8 mouse cellular contexts compared by ENCODE assay signal in the genomic region with DNA sequence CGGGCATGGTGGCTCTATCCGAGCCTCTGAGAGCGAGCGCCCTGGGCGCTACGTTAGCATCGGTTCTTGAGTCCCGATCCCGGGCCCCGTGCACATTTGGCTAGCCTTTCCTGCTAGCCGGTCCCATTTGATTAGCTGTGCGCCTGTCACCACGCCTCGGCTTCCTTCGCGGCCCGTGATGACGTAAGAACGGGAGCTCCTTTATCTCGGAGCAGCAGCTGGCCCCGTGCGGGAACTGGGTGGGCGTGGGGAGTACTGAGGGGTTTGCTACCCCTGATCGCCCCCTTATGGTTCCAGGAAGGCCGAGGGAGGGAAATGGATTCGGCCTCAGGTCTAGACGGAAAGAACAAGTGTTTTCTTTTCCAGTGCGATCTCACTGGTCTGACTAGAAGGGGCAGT. TPM values are rescaled to one million over a fixed set of nuclear protein-coding genes. Genes with fewer than 3 reads are reported as not detected.
A peak's percentile ranks its signal among the peaks of the same experiment; 100 is the strongest.
DNase-seq lines count a peak whose midpoint lies in the region; ATAC-seq and TF ChIP-seq lines count a peak whose summit lies in the region.

No protein-coding gene starts in this region.

- peak overlapping the region; percentile 100 for H3K27ac ChIP-seq in heart, embryonic 11.5 days (ENCODE audit: low read depth, low read length)
- H3K27ac ChIP-seq in kidney, embryonic 15.5 days: peak overlapping the region; percentile 100
- H3K27ac ChIP-seq in limb, embryonic 15.5 days: peak overlapping the region; percentile 99
- H3K27ac ChIP-seq in midbrain, postnatal 0 days (ENCODE audit: low read depth, low read length): peak overlapping the region; percentile 97

- peak overlapping the region; percentile 95 for H3K9ac ChIP-seq in heart, embryonic 11.5 days (ENCODE audit: low read depth, low read length)
- H3K9ac ChIP-seq in kidney, embryonic 15.5 days: peak overlapping the region; percentile 68
- H3K9ac ChIP-seq in limb, embryonic 15.5 days: peak overlapping the region; percentile 61
- H3K9ac ChIP-seq in midbrain, postnatal 0 days (replicated peaks; ENCODE audit: low read length, poor library complexity, severe bottlenecking): peak overlapping the region; percentile 74

- peak overlapping the region; percentile 86 for H3K4me3 ChIP-seq in heart, embryonic 11.5 days (ENCODE audit: low read depth, low read length)
- peak overlapping the region; percentile 89 for H3K4me3 ChIP-seq in kidney, embryonic 15.5 days (replicated peaks)
- peak overlapping the region; percentile 60 for H3K4me3 ChIP-seq in limb, embryonic 15.5 days
- H3K4me3 ChIP-seq in midbrain, postnatal 0 days (ENCODE audit: low read depth, low read length): peak overlapping the region; percentile 87

- no peaks in the 10 kb centered on the region for H3K9me3 ChIP-seq in heart, embryonic 11.5 days (replicated peaks; ENCODE audit: control insufficient read depth, low read length)
- H3K9me3 ChIP-seq in kidney, embryonic 15.5 days (replicated peaks): no peaks in the 10 kb centered on the region
- H3K9me3 ChIP-seq in limb, embryonic 15.5 days: no peaks in the 10 kb centered on the region
- no peaks in the 10 kb centered on the region for H3K9me3 ChIP-seq in midbrain, postnatal 0 days (ENCODE audit: low read length)

- peak; percentile 71 for ATAC-seq in erythroblast, adult 5-6 weeks (replicated peaks; ENCODE audit: low FRiP score, poor library complexity, severe bottlenecking)
- peak; percentile 89 for ATAC-seq in heart, embryonic 11.5 days (replicated peaks; ENCODE audit: insufficient number of reproducible peaks, low FRiP score, low TSS enrichment)
- ATAC-seq in kidney, embryonic 15.5 days (replicated peaks; ENCODE audit: low FRiP score): peak; percentile 84
- ATAC-seq in limb, embryonic 15.5 days (ENCODE audit: insufficient number of reproducible peaks, low FRiP score, low TSS enrichment, low read depth): peak; percentile 71
- ATAC-seq in midbrain, postnatal 0 days (ENCODE audit: low FRiP score): peak; percentile 87

- TF ChIP-seq POLR2A in brain, embryonic 14.5 days (IDR thresholded peaks at IDR 0.05; ENCODE audit: borderline replicate concordance, extremely low read depth, insufficient read depth, insufficient read length, poor library complexity, severe bottlenecking): no peak; the same call in 1 of the 2 replicates

- no peaks in the 10 kb centered on the region for H3K36me3 ChIP-seq in heart, embryonic 11.5 days (ENCODE audit: control insufficient read depth, insufficient read depth, low read length)
- peaks cover 33% of the 10 kb centered on the region for H3K36me3 ChIP-seq in kidney, embryonic 15.5 days
- peaks cover 33% of the 10 kb centered on the region for H3K36me3 ChIP-seq in limb, embryonic 15.5 days
- peaks cover 19% of the 10 kb centered on the region for H3K36me3 ChIP-seq in midbrain, postnatal 0 days (ENCODE audit: insufficient read depth, low read length)

- WGBS in heart, embryonic 11.5 days (ENCODE audit: insufficient replicate concordance): under 1% methylated on average over 28 of the region's 28 CpGs
- under 1% methylated on average over 28 of the region's 28 CpGs for WGBS in kidney, embryonic 15.5 days
- under 1% methylated on average over 28 of the region's 28 CpGs for WGBS in limb, embryonic 15.5 days
- 0% methylated on average over 28 of the region's 28 CpGs for WGBS in midbrain, postnatal 0 days

- peaks cover 39% of the 10 kb centered on the region for H3K4me1 ChIP-seq in heart, embryonic 11.5 days (ENCODE audit: control insufficient read depth, insufficient read depth, low read length)
- peaks cover 48% of the 10 kb centered on the region for H3K4me1 ChIP-seq in kidney, embryonic 15.5 days
- H3K4me1 ChIP-seq in limb, embryonic 15.5 days: peaks cover 44% of the 10 kb centered on the region
- H3K4me1 ChIP-seq in midbrain, postnatal 0 days (ENCODE audit: insufficient read depth, low read length): peaks cover 3% of the 10 kb centered on the region; the same call in 1 of the 2 replicates

- H3K27me3 ChIP-seq in heart, embryonic 11.5 days (ENCODE audit: control insufficient read depth, insufficient read depth, low read length): no peaks in the 10 kb centered on the region
- H3K27me3 ChIP-seq in kidney, embryonic 15.5 days: no peaks in the 10 kb centered on the region
- no peaks in the 10 kb centered on the region for H3K27me3 ChIP-seq in limb, embryonic 15.5 days
- H3K27me3 ChIP-seq in midbrain, postnatal 0 days (ENCODE audit: insufficient read depth, low read length): no peaks in the 10 kb centered on the region

- peak overlapping the region; percentile 80 for H3K4me2 ChIP-seq in heart, embryonic 11.5 days
- peak overlapping the region; percentile 78 for H3K4me2 ChIP-seq in kidney, embryonic 15.5 days
- peak overlapping the region; percentile 72 for H3K4me2 ChIP-seq in limb, embryonic 15.5 days
- H3K4me2 ChIP-seq in midbrain, postnatal 0 days (ENCODE audit: low read depth, low read length, poor library complexity, severe bottlenecking): peak overlapping the region; percentile 68

- TF ChIP-seq CTCF in brain, embryonic 14.5 days (IDR thresholded peaks at IDR 0.05; ENCODE audit: borderline replicate concordance, extremely low read depth, insufficient read depth, insufficient read length): peak; percentile 30; the same call in 1 of the 2 replicates
- TF ChIP-seq CTCF in midbrain, postnatal 0 days (IDR thresholded peaks at IDR 0.05): peak; percentile 68

- DNase-seq in CD4-positive helper T cell, adult 2 months (ENCODE audit: low read depth, low spot score): peak; percentile 91
- peak; percentile 96 for DNase-seq in brain, embryonic 14.5 days (ENCODE audit: low read depth)
- peak; percentile 93 for DNase-seq in midbrain, postnatal 0 days (ENCODE audit: low spot score)
- peak; percentile 83 to 89 for DNase-seq in spleen, postnatal 14 days (ENCODE audit: low spot score in 2 of 2)

RNA-seq across cellular contexts. Expression of a gene that starts 0.6 kb away (rescaled TPM):
- polyA plus RNA-seq in brain, embryonic 14.5 days (2012; rRNA removed): 130 and 135 TPM in 2 replicates
- total RNA-seq in erythroblast, adult 5-6 weeks (2015; ENCODE audit: low replicate concordance): 667 and 741 TPM in 2 replicates
- total RNA-seq in erythroblast, adult 5-6 weeks (2017; ENCODE audit: low replicate concordance): 673 and 742 TPM in 2 replicates
- polyA plus RNA-seq in heart, embryonic 11.5 days (2014; fragmentation: Nextera tagmentation; extraction: Ambion mirVana): 168 and 171 TPM in 2 replicates
- polyA plus RNA-seq in kidney, embryonic 15.5 days (2015; fragmentation: Nextera tagmentation; extraction: Ambion mirVana): 128 and 134 TPM in 2 replicates
- 111 and 132 TPM in 2 replicates for polyA plus RNA-seq in limb, embryonic 15.5 days (2015; fragmentation: Nextera tagmentation; extraction: Ambion mirVana)
- total RNA-seq in midbrain, postnatal 0 days (2014; rRNA removed): 90.5 and 94.0 TPM in 2 replicates
- 156 and 159 TPM in 2 replicates for polyA plus RNA-seq in midbrain, postnatal 0 days (2015; fragmentation: Nextera tagmentation; extraction: Ambion mirVana)

RNA-seq across cellular contexts. Expression of a gene that starts 11.9 kb away (rescaled TPM):
- polyA plus RNA-seq in brain, embryonic 14.5 days (2012; rRNA removed): 0.55 TPM in 1 of 2 replicates, not detected in the other
- total RNA-seq in erythroblast, adult 5-6 weeks (2015; ENCODE audit: low replicate concordance): not detected in 2 replicates
- total RNA-seq in erythroblast, adult 5-6 weeks (2017; ENCODE audit: low replicate concordance): 254 and 1,206 TPM in 2 replicates
- polyA plus RNA-seq in heart, embryonic 11.5 days (2014; fragmentation: Nextera tagmentation; extraction: Ambion mirVana): not detected in 2 replicates
- not detected in 2 replicates for polyA plus RNA-seq in kidney, embryonic 15.5 days (2015; fragmentation: Nextera tagmentation; extraction: Ambion mirVana)
- not detected in 2 replicates for polyA plus RNA-seq in limb, embryonic 15.5 days (2015; fragmentation: Nextera tagmentation; extraction: Ambion mirVana)
- not detected in 2 replicates for total RNA-seq in midbrain, postnatal 0 days (2014; rRNA removed)
- polyA plus RNA-seq in midbrain, postnatal 0 days (2015; fragmentation: Nextera tagmentation; extraction: Ambion mirVana): not detected in 2 replicates

RNA-seq across cellular contexts. Expression of a gene that starts 23.6 kb away (rescaled TPM):
- 0.13 and 0.18 TPM in 2 replicates for polyA plus RNA-seq in brain, embryonic 14.5 days (2012; rRNA removed)
- total RNA-seq in erythroblast, adult 5-6 weeks (2015; ENCODE audit: low replicate concordance): 0.77 TPM in 1 of 2 replicates, not detected in the other
- total RNA-seq in erythroblast, adult 5-6 weeks (2017; ENCODE audit: low replicate concordance): 0.42 and 4.8 TPM in 2 replicates
- not detected in 2 replicates for polyA plus RNA-seq in heart, embryonic 11.5 days (2014; fragmentation: Nextera tagmentation; extraction: Ambion mirVana)
- not detected in 2 replicates for polyA plus RNA-seq in kidney, embryonic 15.5 days (2015; fragmentation: Nextera tagmentation; extraction: Ambion mirVana)
- not detected in 2 replicates for polyA plus RNA-seq in limb, embryonic 15.5 days (2015; fragmentation: Nextera tagmentation; extraction: Ambion mirVana)
- 0.66 and 1.8 TPM in 2 replicates for total RNA-seq in midbrain, postnatal 0 days (2014; rRNA removed)
- polyA plus RNA-seq in midbrain, postnatal 0 days (2015; fragmentation: Nextera tagmentation; extraction: Ambion mirVana): 0.35 and 0.36 TPM in 2 replicates

RNA-seq across cellular contexts. Expression of a gene that starts 38.6 kb away (rescaled TPM):
- 0.04 TPM in 1 of 2 replicates, not detected in the other for polyA plus RNA-seq in brain, embryonic 14.5 days (2012; rRNA removed)
- total RNA-seq in erythroblast, adult 5-6 weeks (2015; ENCODE audit: low replicate concordance): not detected in 2 replicates
- 0.26 TPM in 1 of 2 replicates, not detected in the other for total RNA-seq in erythroblast, adult 5-6 weeks (2017; ENCODE audit: low replicate concordance)
- not detected in 2 replicates for polyA plus RNA-seq in heart, embryonic 11.5 days (2014; fragmentation: Nextera tagmentation; extraction: Ambion mirVana)
- polyA plus RNA-seq in kidney, embryonic 15.5 days (2015; fragmentation: Nextera tagmentation; extraction: Ambion mirVana): not detected in 2 replicates
- not detected in 2 replicates for polyA plus RNA-seq in limb, embryonic 15.5 days (2015; fragmentation: Nextera tagmentation; extraction: Ambion mirVana)
- 0.14 TPM in 1 of 2 replicates, not detected in the other for total RNA-seq in midbrain, postnatal 0 days (2014; rRNA removed)
- polyA plus RNA-seq in midbrain, postnatal 0 days (2015; fragmentation: Nextera tagmentation; extraction: Ambion mirVana): not detected in 2 replicates

RNA-seq across cellular contexts. Expression of a gene that starts 52.8 kb away (rescaled TPM):
- polyA plus RNA-seq in brain, embryonic 14.5 days (2012; rRNA removed): 33.1 and 40.2 TPM in 2 replicates
- 557 and 663 TPM in 2 replicates for total RNA-seq in erythroblast, adult 5-6 weeks (2015; ENCODE audit: low replicate concordance)
- 973 and 1,053 TPM in 2 replicates for total RNA-seq in erythroblast, adult 5-6 weeks (2017; ENCODE audit: low replicate concordance)
- polyA plus RNA-seq in heart, embryonic 11.5 days (2014; fragmentation: Nextera tagmentation; extraction: Ambion mirVana): 40.1 and 45.1 TPM in 2 replicates
- 48.1 and 48.9 TPM in 2 replicates for polyA plus RNA-seq in kidney, embryonic 15.5 days (2015; fragmentation: Nextera tagmentation; extraction: Ambion mirVana)
- polyA plus RNA-seq in limb, embryonic 15.5 days (2015; fragmentation: Nextera tagmentation; extraction: Ambion mirVana): 50.4 and 57.1 TPM in 2 replicates
- total RNA-seq in midbrain, postnatal 0 days (2014; rRNA removed): 33.7 and 35.2 TPM in 2 replicates
- 32.6 and 37.3 TPM in 2 replicates for polyA plus RNA-seq in midbrain, postnatal 0 days (2015; fragmentation: Nextera tagmentation; extraction: Ambion mirVana)

Comparison
In these comparisons a context has a peak if more than half of its experiments do, and no peak if none do; other contexts are left out.
1. Peak in every context shown above with its lines: DNase-seq, ATAC-seq, H3K4me3 ChIP-seq and H3K27ac ChIP-seq.